ENCODE assay signal across 24 mouse cellular contexts in the genomic region with DNA sequence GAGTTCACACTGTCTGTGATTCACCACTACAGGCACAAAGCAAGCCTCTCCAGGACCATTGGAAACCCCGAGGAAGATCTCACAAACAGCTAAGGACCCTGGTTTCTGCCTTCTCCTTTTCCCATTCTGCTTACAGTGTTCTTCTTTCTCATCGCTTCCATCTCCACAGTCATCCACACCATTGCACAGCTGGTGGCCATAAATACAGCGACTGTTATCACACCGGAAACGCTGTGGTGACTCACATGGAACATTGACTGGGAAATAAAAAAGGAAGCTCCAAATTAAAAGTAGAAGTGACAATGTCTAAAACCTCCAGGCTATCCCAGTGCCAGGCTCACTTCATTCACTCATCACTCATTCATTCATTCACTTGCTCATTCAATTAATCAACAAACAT.
DNase-seq lines count a peak whose midpoint lies in the region; ATAC-seq and TF ChIP-seq lines count a peak whose summit lies in the region.
"Had no signal": no experiment of that assay in that cellular context is flagged by ENCODE, and none has a peak within 500 bp of the region (broad histone marks: within the 10 kb centered on the region; RNA-seq: fewer than 3 reads in every experiment).

No protein-coding gene starts in this region.

- H3K27me3 ChIP-seq in midbrain, embryonic 11.5 days (ENCODE audit: control insufficient read depth, insufficient read depth, low read length), result no peaks in the 10 kb centered on the region
- H3K27me3 ChIP-seq in midbrain, embryonic 15.5 days (replicated peaks), result no peaks in the 10 kb centered on the region
- H3K27me3 ChIP-seq: CH12.LX; embryonic facial prominence, embryonic 12.5 days; heart, embryonic 15.5 days; hindbrain, embryonic 13.5 days; intestine, embryonic 15.5 days; Patski had no signal

- no peaks in the 10 kb centered on the region for H3K4me1 ChIP-seq in midbrain, embryonic 11.5 days (ENCODE audit: control insufficient read depth, insufficient read depth, low read length)
- H3K4me1 ChIP-seq in midbrain, embryonic 15.5 days, result no peaks in the 10 kb centered on the region
- H3K4me1 ChIP-seq in bone marrow macrophage, adult 2 months (ENCODE audit: control insufficient read depth, insufficient read depth, low read length), result peaks cover 25% of the 10 kb centered on the region
- H3K4me1 ChIP-seq: embryonic facial prominence, embryonic 12.5 days; heart, embryonic 15.5 days; intestine, embryonic 15.5 days had no signal

- H3K4me2 ChIP-seq in midbrain, embryonic 11.5 days, result no peak overlapping the region
- H3K4me2 ChIP-seq in midbrain, embryonic 15.5 days, result no peak overlapping the region
- H3K4me2 ChIP-seq: embryonic facial prominence, embryonic 12.5 days; heart, embryonic 11.5 days; heart, embryonic 15.5 days; hindbrain, embryonic 13.5 days; intestine, embryonic 15.5 days had no signal

- TF ChIP-seq CTCF in bone marrow macrophage, adult 2 months (IDR thresholded peaks at IDR 0.05; ENCODE audit: low read depth, low read length), result no peak

- no peaks in the 10 kb centered on the region for H3K36me3 ChIP-seq in midbrain, embryonic 11.5 days (ENCODE audit: control insufficient read depth, insufficient read depth, low read length)
- H3K36me3 ChIP-seq in midbrain, embryonic 15.5 days (replicated peaks), result no peaks in the 10 kb centered on the region
- H3K36me3 ChIP-seq: embryonic facial prominence, embryonic 12.5 days; heart, embryonic 15.5 days; hindbrain, embryonic 13.5 days; intestine, embryonic 15.5 days had no signal

- no peak overlapping the region for H3K27ac ChIP-seq in midbrain, embryonic 11.5 days (ENCODE audit: low read depth, low read length)
- H3K27ac ChIP-seq in midbrain, embryonic 15.5 days, result no peak overlapping the region
- H3K27ac ChIP-seq in bone marrow macrophage, adult 2 months (ENCODE audit: insufficient read depth, low read depth, low read length), result peak overlapping the region; percentile 64
- H3K27ac ChIP-seq: embryonic facial prominence, embryonic 12.5 days; heart, adult 2 months; heart, embryonic 15.5 days; hindbrain, embryonic 13.5 days; intestine, embryonic 15.5 days had no signal

- peak; percentile 90 for ATAC-seq in frontal cortex, adult (ENCODE audit: low TSS enrichment)
- no peak for ATAC-seq in midbrain, embryonic 11.5 days (ENCODE audit: low FRiP score)
- ATAC-seq in midbrain, embryonic 15.5 days (replicated peaks), result no peak
- ATAC-seq: activated CD4-positive, CD25-positive, alpha-beta regulatory T cell, adult 4 months; forebrain, embryonic 16.5 days; intestine, embryonic 15.5 days; Patski had no signal

- no peak overlapping the region for H3K4me3 ChIP-seq in midbrain, embryonic 11.5 days (ENCODE audit: low read depth, low read length)
- no peak overlapping the region for H3K4me3 ChIP-seq in midbrain, embryonic 15.5 days
- H3K4me3 ChIP-seq in bone marrow macrophage, adult 2 months (ENCODE audit: insufficient read depth, low read length), result no peak overlapping the region
- H3K4me3 ChIP-seq: embryonic facial prominence, embryonic 12.5 days; heart, adult 2 months; heart, embryonic 15.5 days; hindbrain, embryonic 13.5 days; intestine, embryonic 15.5 days had no signal

- no peak overlapping the region for H3K9ac ChIP-seq in midbrain, embryonic 11.5 days (ENCODE audit: low read length)
- H3K9ac ChIP-seq in midbrain, embryonic 15.5 days, result no peak overlapping the region
- H3K9ac ChIP-seq: embryonic facial prominence, embryonic 12.5 days; heart, embryonic 15.5 days; hindbrain, embryonic 13.5 days; intestine, embryonic 15.5 days had no signal

- WGBS in midbrain, embryonic 11.5 days, result 95% methylated on average over 5 of the region's 5 CpGs
- 90% methylated on average over 5 of the region's 5 CpGs for WGBS in midbrain, embryonic 15.5 days

- no peak for DNase-seq in frontal cortex, postnatal 14 days (ENCODE audit: low spot score in 2 of 2)
- DNase-seq in midbrain, embryonic 11.5 days (ENCODE audit: low spot score, missing footprints), result peak; percentile 26
- DNase-seq in thymus, postnatal 14 days, result no peak
- DNase-seq in adrenal gland, adult 8-10 months, result no peak
- DNase-seq: adrenal gland, adult 2 months; adrenal gland, postnatal 36 days; cerebellum, adult 11-12 months; cerebellum, adult 9-10 months; cerebellum, postnatal 25 days; gastrocnemius, postnatal 10 days; heart, adult 2 months; heart, postnatal 14 days had no signal

- TF ChIP-seq POLR2A in bone marrow macrophage, adult 2 months (IDR thresholded peaks at IDR 0.05; ENCODE audit: borderline replicate concordance, low read depth, low read length), result no peak

- H3K9me3 ChIP-seq in midbrain, embryonic 11.5 days (ENCODE audit: control insufficient read depth, low read length), result no peaks in the 10 kb centered on the region
- H3K9me3 ChIP-seq in midbrain, embryonic 15.5 days, result no peaks in the 10 kb centered on the region
- H3K9me3 ChIP-seq: embryonic facial prominence, embryonic 12.5 days; heart, embryonic 15.5 days; hindbrain, embryonic 13.5 days; intestine, embryonic 15.5 days had no signal
